27 mouse cellular contexts compared by ENCODE assay signal in the genomic region with DNA sequence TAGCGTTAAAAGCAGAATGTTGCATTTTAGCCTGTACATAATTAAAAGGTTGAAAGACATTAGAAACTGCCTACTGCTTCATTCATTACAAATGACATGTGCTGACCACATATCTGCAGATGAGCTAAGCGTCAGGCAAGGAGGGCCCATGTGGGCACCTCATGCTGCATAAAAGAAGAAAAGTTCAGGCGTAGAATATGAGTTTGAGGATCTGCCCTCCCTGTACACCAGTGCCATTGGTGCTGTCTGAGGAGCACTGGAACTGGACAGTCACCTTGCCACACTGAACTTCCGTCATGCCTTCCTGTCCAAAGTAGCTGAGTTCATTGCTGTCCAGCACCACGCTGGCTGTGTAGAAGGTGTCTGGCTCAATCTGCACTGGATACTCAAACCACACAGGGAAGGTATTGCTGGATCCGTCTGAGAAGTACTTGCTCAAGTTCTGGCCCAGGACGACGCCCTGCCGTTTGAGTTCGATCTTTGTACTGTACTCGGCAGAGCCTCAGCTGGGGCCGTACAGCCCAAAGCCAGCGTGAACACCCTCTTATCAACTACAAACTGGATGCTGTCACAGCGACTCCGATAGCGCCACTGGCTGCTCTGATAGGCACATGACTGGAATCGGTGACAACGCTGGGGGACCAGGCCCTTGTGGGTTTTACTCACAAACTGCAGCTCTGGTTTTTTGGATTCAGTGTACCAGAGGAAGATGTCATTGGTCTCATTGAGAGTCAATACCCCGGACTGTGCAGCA. TPM values are rescaled to one million over a fixed set of nuclear protein-coding genes. Genes with fewer than 3 reads are reported as not detected.
DNase-seq lines count a peak whose midpoint lies in the region; ATAC-seq and TF ChIP-seq lines count a peak whose summit lies in the region.
"Not testable (repeated sequence)": the region's sequence is repeated elsewhere in the genome, so short reads cannot be mapped to it uniquely, and the experiment has no call there.
"Had no signal": no experiment of that assay in that cellular context is flagged by ENCODE, and none has a peak within 500 bp of the region (broad histone marks: within the 10 kb centered on the region; RNA-seq: fewer than 3 reads in every experiment).

No protein-coding gene starts in this region.

- not testable (repeated sequence) for H3K27ac ChIP-seq in intestine, embryonic 16.5 days (ENCODE audit: low read length); liver, embryonic 11.5 days (ENCODE audit: low read depth, low read length); liver, postnatal 0 days (ENCODE audit: low read depth); stomach, embryonic 15.5 days
- H3K27ac ChIP-seq in liver, embryonic 14.5 days, result 0 out of 2 replicates have a peak overlapping the region, but pooled peaks have one; percentile 23

- not testable (repeated sequence) for H3K4me2 ChIP-seq in intestine, embryonic 16.5 days (ENCODE audit: low read depth, low read length); liver, embryonic 11.5 days; liver, postnatal 0 days (ENCODE audit: low read depth, low read length); stomach, embryonic 15.5 days
- H3K4me2 ChIP-seq in liver, embryonic 14.5 days (ENCODE audit: low read depth), result peak overlapping the region; percentile 39

- TF ChIP-seq CTCF in liver, embryonic 14.5 days (IDR thresholded peaks at IDR 0.05; ENCODE audit: low read depth); liver, postnatal 0 days (IDR thresholded peaks at IDR 0.05; ENCODE audit: low read depth): not testable (repeated sequence)

- WGBS in intestine, embryonic 16.5 days, result 86% methylated on average over 19 of the region's 19 CpGs
- WGBS in liver, embryonic 11.5 days, result 73% methylated on average over 19 of the region's 19 CpGs
- WGBS in liver, embryonic 14.5 days (ENCODE audit: insufficient replicate concordance), result 53% methylated on average over 19 of the region's 19 CpGs
- 71% methylated on average over 19 of the region's 19 CpGs for WGBS in liver, postnatal 0 days (ENCODE audit: insufficient replicate concordance)
- WGBS in stomach, embryonic 15.5 days, result 83% methylated on average over 19 of the region's 19 CpGs

- not testable (repeated sequence) for H3K9ac ChIP-seq in intestine, embryonic 16.5 days (ENCODE audit: low read depth, low read length); liver, embryonic 11.5 days (ENCODE audit: low read depth, low read length); liver, postnatal 0 days (replicated peaks); stomach, embryonic 15.5 days
- H3K9ac ChIP-seq in liver, embryonic 14.5 days (replicated peaks), result 0 out of 2 replicates have a peak overlapping the region, but pooled peaks have one; percentile 34

- TF ChIP-seq EP300 in liver, embryonic 14.5 days (IDR thresholded peaks at IDR 0.05; ENCODE audit: low read depth), result peak; percentile 80
- peak; percentile 52; the same call in 1 of the 2 replicates for TF ChIP-seq EP300 in liver, postnatal 0 days (IDR thresholded peaks at IDR 0.05; ENCODE audit: low read depth)

- DNase-seq in ZHBTc4 (ENCODE audit: low read depth, low spot score), result peak; percentile 46
- DNase-seq in liver, embryonic 11.5 days (ENCODE audit: low spot score); liver, postnatal 0 days: not testable (repeated sequence)
- peak; percentile 46 to 55 (median 46) for DNase-seq in liver, embryonic 14.5 days (ENCODE audit: low read depth in 3 of 3, low spot score in 3 of 3)

- not testable (repeated sequence) for H3K9me3 ChIP-seq in intestine, embryonic 16.5 days (ENCODE audit: control insufficient read depth, low read length); liver, embryonic 11.5 days (ENCODE audit: control insufficient read depth, low read length); liver, embryonic 14.5 days (ENCODE audit: control insufficient read depth, low read length); liver, postnatal 0 days (ENCODE audit: low read length); stomach, embryonic 15.5 days

- ATAC-seq in erythroid progenitor cell, adult 5-6 weeks (replicated peaks; ENCODE audit: low FRiP score, poor library complexity, severe bottlenecking), result peak; percentile 83
- peak; percentile 65 for ATAC-seq in intestine, embryonic 16.5 days
- peak; percentile 90 for ATAC-seq in liver, embryonic 11.5 days (replicated peaks; ENCODE audit: low FRiP score)
- peak; percentile 97 for ATAC-seq in liver, embryonic 14.5 days (ENCODE audit: insufficient read depth)
- peak; percentile 77 for ATAC-seq in liver, postnatal 0 days
- ATAC-seq in stomach, embryonic 15.5 days (ENCODE audit: insufficient read depth, low FRiP score, low read depth), result peak; percentile 88

- H3K27me3 ChIP-seq in intestine, embryonic 16.5 days (replicated peaks; ENCODE audit: control insufficient read depth, insufficient read depth, low read length); liver, embryonic 11.5 days (replicated peaks; ENCODE audit: control insufficient read depth, insufficient read depth, low read length); liver, embryonic 14.5 days (ENCODE audit: control insufficient read depth, insufficient read depth, low read length); liver, postnatal 0 days (ENCODE audit: insufficient read depth, low read length); stomach, embryonic 15.5 days (replicated peaks): not testable (repeated sequence)

- H3K4me1 ChIP-seq in intestine, embryonic 16.5 days (ENCODE audit: control insufficient read depth, insufficient read depth, low read length); liver, embryonic 11.5 days (replicated peaks; ENCODE audit: control insufficient read depth, insufficient read depth, low read length); liver, postnatal 0 days (ENCODE audit: insufficient read depth); stomach, embryonic 15.5 days: not testable (repeated sequence)
- H3K4me1 ChIP-seq in liver, embryonic 14.5 days (replicated peaks; ENCODE audit: control insufficient read depth in 2 of 2, insufficient read depth in 2 of 2, low read length in 1 of 2), result peaks cover 0 to 13% of the 10 kb centered on the region in 2 experiments; a peak in 2 of 4 replicates

- not testable (repeated sequence) for H3K36me3 ChIP-seq in intestine, embryonic 16.5 days (ENCODE audit: control insufficient read depth, insufficient read depth, low read length); liver, embryonic 11.5 days (ENCODE audit: control insufficient read depth, insufficient read depth, low read length); liver, embryonic 14.5 days (replicated peaks; ENCODE audit: control insufficient read depth, insufficient read depth, low read depth); liver, postnatal 0 days (replicated peaks; ENCODE audit: insufficient read depth, low read length); stomach, embryonic 15.5 days

- not testable (repeated sequence) for H3K4me3 ChIP-seq in intestine, embryonic 16.5 days (ENCODE audit: low read length); liver, embryonic 11.5 days (ENCODE audit: low read depth, low read length); liver, postnatal 0 days (ENCODE audit: low read depth, low read length); stomach, embryonic 15.5 days (replicated peaks)
- peak overlapping the region in 1 of 2 experiments; percentile 27; a peak in 2 of 4 replicates for H3K4me3 ChIP-seq in liver, embryonic 14.5 days (ENCODE audit: insufficient read depth in 1 of 2, low read depth in 2 of 2, low read length in 2 of 2)

RNA-seq across cellular contexts. Expression of gene Cdk20, which starts 25.3 kb away (rescaled TPM):
- total RNA-seq in erythroid progenitor cell, adult 5-6 weeks (2015; ENCODE audit: low replicate concordance), result 2.1 and 7.2 TPM in 2 replicates
- 1.2 and 6.4 TPM in 2 replicates for total RNA-seq in erythroid progenitor cell, adult 5-6 weeks (2017; ENCODE audit: low replicate concordance)
- polyA plus RNA-seq in intestine, embryonic 16.5 days (2015; fragmentation: Nextera tagmentation; extraction: Ambion mirVana), result 9.7 and 11.5 TPM in 2 replicates
- 6.4 and 7.9 TPM in 2 replicates for polyA plus RNA-seq in liver, embryonic 11.5 days (2014; fragmentation: Nextera tagmentation; extraction: Ambion mirVana)
- 3.6 and 3.7 TPM in 2 replicates for polyA plus RNA-seq in liver, embryonic 14.5 days (2012; rRNA removed)
- polyA plus RNA-seq in liver, embryonic 14.5 days (2014; fragmentation: Nextera tagmentation; extraction: Ambion mirVana), result 2.7 and 3.4 TPM in 2 replicates
- polyA plus RNA-seq in liver, postnatal 0 days (2015; fragmentation: Nextera tagmentation; extraction: Ambion mirVana), result 4.5 and 4.8 TPM in 2 replicates
- polyA plus RNA-seq in stomach, embryonic 15.5 days (2015; fragmentation: Nextera tagmentation; extraction: Ambion mirVana), result 9.0 and 10.2 TPM in 2 replicates

RNA-seq across cellular contexts. Expression of gene Fam240b, which starts 40.2 kb away (rescaled TPM):
- total RNA-seq in erythroid progenitor cell, adult 5-6 weeks (2015; ENCODE audit: low replicate concordance), result not detected in 2 replicates
- total RNA-seq in erythroid progenitor cell, adult 5-6 weeks (2017; ENCODE audit: low replicate concordance), result not detected in 2 replicates
- polyA plus RNA-seq in intestine, embryonic 16.5 days (2015; fragmentation: Nextera tagmentation; extraction: Ambion mirVana), result not detected in 2 replicates
- not detected in 2 replicates for polyA plus RNA-seq in liver, embryonic 11.5 days (2014; fragmentation: Nextera tagmentation; extraction: Ambion mirVana)
- not detected in 2 replicates for polyA plus RNA-seq in liver, embryonic 14.5 days (2012; rRNA removed)
- not detected in 2 replicates for polyA plus RNA-seq in liver, embryonic 14.5 days (2014; fragmentation: Nextera tagmentation; extraction: Ambion mirVana)
- polyA plus RNA-seq in liver, postnatal 0 days (2015; fragmentation: Nextera tagmentation; extraction: Ambion mirVana), result not detected in 2 replicates
- not detected in 2 replicates for polyA plus RNA-seq in stomach, embryonic 15.5 days (2015; fragmentation: Nextera tagmentation; extraction: Ambion mirVana)
- total RNA-seq: adrenal gland, adult 2 months; adrenal gland, postnatal 14 days; adrenal gland, postnatal 4 days; ES-E14; forebrain, postnatal 0 days; heart, adult 18-20 months; heart, postnatal 10 days; heart, postnatal 36 days had no signal
- polyA plus RNA-seq: adrenal gland, adult 2 months; C2C12; CD4-positive, CD25-positive, alpha-beta regulatory T cell, adult 4 months; cortical plate, adult 2 months; embryonic facial prominence, embryonic 10.5 days; embryonic facial prominence, embryonic 13.5 days; forebrain, embryonic 11.5 days; forebrain, embryonic 14.5 days; forebrain, postnatal 0 days; frontal cortex, adult 2 months; heart, embryonic 12.5 days; heart, embryonic 15.5 days; hindbrain, embryonic 10.5 days; hindbrain, embryonic 13.5 days had no signal
